Mouse (Mus musculus) lung, postnatal 0 days (tissue): ENCODE measurements at regions not wholly inside any gene's neighbourhood (a gene's known extent, or its start where the extent isn't known, plus 50 kb on each side); places are given as distances from the start of the nearest gene placed in this dataset.

ENCODE experiments used
- ATAC-seq: fragments of 200-750 bp; cut with Nextera tagmentation; 2 replicates; pipeline ENCODE4 v1.8.0; 2017; ENCODE audit warnings: moderate library complexity
- DNase-seq: peaks from one replicate; pipeline ENCODE4 v3.0.0-alpha.2; 2016; ENCODE audit warnings: low spot score
- H3K27ac ChIP-seq: fragments of 300-500 bp; sonication (generic); 2 replicates; pipeline ENCODE4 v1.5.1; 2014; ENCODE audit warnings: antibody characterized with exemption, mild to moderate bottlenecking, low read length, mixed read lengths
- H3K27me3 ChIP-seq: fragments of 300-500 bp; sonication (generic); replicated peaks from 2 replicates; pipeline ENCODE4 v1.6.1; 2014; ENCODE audit warnings: low read length, mixed read lengths; ENCODE audit not compliant: insufficient read depth
- H3K36me3 ChIP-seq: fragments of 300-500 bp; sonication (generic); 2 replicates; pipeline ENCODE4 v1.6.1; 2014; ENCODE audit warnings: low read length, mixed read lengths; ENCODE audit not compliant: insufficient read depth
- H3K4me1 ChIP-seq: fragments of 300-500 bp; sonication (generic); 2 replicates; pipeline ENCODE4 v1.6.1; 2014; ENCODE audit warnings: antibody characterized with exemption, low read depth, low read length, mixed read lengths; ENCODE audit not compliant: insufficient read depth
- H3K4me2 ChIP-seq: fragments of 300-500 bp; sonication (generic); replicated peaks from 2 replicates; pipeline ENCODE4 v1.6.1; 2014; ENCODE audit warnings: low read depth, mild to moderate bottlenecking, low read length, moderate library complexity, mixed read lengths
- H3K4me3 ChIP-seq: fragments of 300-500 bp; sonication (generic); 2 replicates; pipeline ENCODE4 v1.5.1; 2014; ENCODE audit warnings: low read depth, low read length
- H3K9ac ChIP-seq: fragments of 300-500 bp; sonication (generic); replicated peaks from 2 replicates; pipeline ENCODE4 v1.6.1; 2014; ENCODE audit warnings: low read depth, mild to moderate bottlenecking
- H3K9me3 ChIP-seq: fragments of 300-500 bp; sonication (generic); 2 replicates; pipeline ENCODE4 v1.6.1; 2016; ENCODE audit warnings: low read length, mixed read lengths
- CTCF ChIP-seq: IDR thresholded peaks from 2 replicates; pipeline ENCODE4 v1.5.1; 2016; ENCODE audit warnings: antibody characterized with exemption, mild to moderate bottlenecking
- EP300 ChIP-seq: IDR thresholded peaks from 2 replicates; pipeline ENCODE4 v1.6.1; 2016; ENCODE audit warnings: antibody characterized with exemption, mild to moderate bottlenecking, control low read depth
- WGBS: fragments of 180-500 bp; shearing (Covaris S2); extraction: QIAGEN DNeasy Blood & Tissue Kit; methylation state at CpG from one replicate; pipeline ENCODE4 v1.1.7; 2014; 5-methylcytosine and 5-hydroxymethylcytosine counted together

GRCm38 (mm10) chr13:35171562-35172254 is 144.8 kb upstream of the Eci2 start:
- Histone ChIP-seq H3K27ac (no peak overlapping the region), H3K4me1 (no peaks in the 10 kb centered on the region), H3K9me3 (no peaks in the 10 kb centered on the region), H3K4me2 (no peak overlapping the region), H3K36me3 (no peaks in the 10 kb centered on the region), H3K9ac (no peak overlapping the region), H3K4me3 (no peak overlapping the region), H3K27me3 (no peaks in the 10 kb centered on the region)
- DNase-seq (no peak), ATAC-seq (no peak)
- 64% methylated on average over 11 of the region's 11 CpGs for WGBS
- TF ChIP-seq CTCF: no peak
- TF ChIP-seq EP300: no peak

GRCm38 (mm10) chr13:35173522-35173921 is 146.6 kb upstream of the Eci2 start:
- H3K4me3 ChIP-seq: no peak overlapping the region

GRCm38 (mm10) chr13:35175587-35175986 is 148.7 kb upstream of the Eci2 start:
- TF ChIP-seq CTCF: no peak
- no peak for TF ChIP-seq EP300
- Histone ChIP-seq H3K4me2 (no peak overlapping the region), H3K4me3 (no peak overlapping the region), H3K27ac (no peak overlapping the region), H3K9me3 (no peaks in the 10 kb centered on the region), H3K9ac (no peak overlapping the region), H3K36me3 (no peaks in the 10 kb centered on the region), H3K27me3 (no peaks in the 10 kb centered on the region), H3K4me1 (no peaks in the 10 kb centered on the region)
- 75% methylated on average over 1 of the region's 1 CpGs for WGBS
- DNase-seq (no peak), ATAC-seq (no peak)

More at GRCm38 (mm10) chr13:35173522-35173921, 146.6 kb upstream of the Eci2 start:
- WGBS: 47% methylated on average over 2 of the region's 2 CpGs
- H3K36me3 ChIP-seq: no peaks in the 10 kb centered on the region
- H3K4me1 ChIP-seq: no peaks in the 10 kb centered on the region
- H3K9me3 ChIP-seq: no peaks in the 10 kb centered on the region
- TF ChIP-seq EP300: no peak
- TF ChIP-seq CTCF: no peak
- no peak overlapping the region for H3K27ac ChIP-seq
- no peak overlapping the region for H3K4me2 ChIP-seq
- H3K27me3 ChIP-seq: no peaks in the 10 kb centered on the region
- H3K9ac ChIP-seq: no peak overlapping the region
- ATAC-seq (no peak), DNase-seq (no peak)

GRCm38 (mm10) chr13:35177305-35177704 is 150.4 kb upstream of the Eci2 start:
- DNase-seq: no peak
- Histone ChIP-seq H3K36me3 (no peaks in the 10 kb centered on the region), H3K4me1 (no peaks in the 10 kb centered on the region), H3K27ac (no peak overlapping the region), H3K9ac (no peak overlapping the region), H3K9me3 (no peaks in the 10 kb centered on the region), H3K4me2 (no peak overlapping the region), H3K27me3 (no peaks in the 10 kb centered on the region), H3K4me3 (no peak overlapping the region)
- TF ChIP-seq CTCF: no peak
- no peak for TF ChIP-seq EP300
- 60% methylated on average over 2 of the region's 2 CpGs for WGBS
- ATAC-seq: no peak

GRCm38 (mm10) chr13:35189028-35189711 is 162.3 kb upstream of the Eci2 start:
- ATAC-seq (peak; percentile 84), DNase-seq (peak; percentile 65)
- Histone ChIP-seq H3K36me3 (no peaks in the 10 kb centered on the region), H3K4me2 (peak overlapping the region; percentile 37), H3K27ac (no peak overlapping the region), H3K4me1 (no peaks in the 10 kb centered on the region), H3K27me3 (no peaks in the 10 kb centered on the region), H3K9me3 (no peaks in the 10 kb centered on the region), H3K9ac (no peak overlapping the region), H3K4me3 (no peak overlapping the region)
- no peak for TF ChIP-seq EP300
- 0 out of 2 replicates have a peak, but pooled peaks have one; percentile 20 for TF ChIP-seq CTCF
- 17% methylated on average over 16 of the region's 16 CpGs for WGBS

GRCm38 (mm10) chr13:35202069-35202468 is 175.2 kb upstream of the Eci2 start:
- ATAC-seq (no peak), DNase-seq (no peak)
- Histone ChIP-seq H3K4me3 (no peak overlapping the region), H3K4me1 (no peaks in the 10 kb centered on the region), H3K27ac (no peak overlapping the region), H3K36me3 (no peaks in the 10 kb centered on the region), H3K27me3 (no peaks in the 10 kb centered on the region), H3K4me2 (no peak overlapping the region), H3K9me3 (no peaks in the 10 kb centered on the region), H3K9ac (no peak overlapping the region)
- TF ChIP-seq EP300 (no peak), CTCF (no peak)
- 69% methylated on average over 1 of the region's 1 CpGs for WGBS
